Mouse (Mus musculus): ENCODE data around the gene Adgrb3. TPM values are rescaled to one million over a fixed set of nuclear protein-coding genes. Genes with fewer than 3 reads are reported as not detected.

Adgrb3 gene
- polyA plus RNA-seq, 1 experiment from 2014 or later = not detected

DNA sequence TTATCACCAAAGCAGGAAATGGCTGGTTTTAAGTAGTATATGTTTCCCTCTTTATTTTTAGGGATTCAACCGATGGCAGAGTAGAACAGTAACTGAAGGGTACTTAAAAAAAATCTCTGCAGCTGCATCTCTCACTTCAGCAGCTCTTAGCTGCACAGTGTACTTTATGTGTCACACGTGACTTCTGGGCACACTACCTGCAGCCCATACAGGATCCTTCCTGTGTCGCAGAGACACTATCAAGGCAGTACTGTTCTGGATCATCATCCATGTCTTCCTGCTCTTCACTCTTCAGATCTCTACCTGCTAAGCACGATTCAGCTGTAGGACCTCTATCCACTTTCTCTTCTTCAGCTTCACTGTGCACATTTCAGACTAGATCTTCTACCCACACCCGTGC is 230.6 kb downstream of the Adgrb3 start:
- ATAC-seq = no peak
- ChIA-PET CTCF (no interaction called here), POLR2A (no interaction called here)
- no peaks in the 10 kb centered on the region for H3K27me3 ChIP-seq
- in situ Hi-C loops (cut with MboI; ENCODE audit: low pct_unique_long_range_greater_than_20kb) = no loop called here
- no peak for TF ChIP-seq CTCF (IDR thresholded peaks at IDR 0.05)
- no peak for DNase-seq (ENCODE audit: low read depth, low spot score)

DNA sequence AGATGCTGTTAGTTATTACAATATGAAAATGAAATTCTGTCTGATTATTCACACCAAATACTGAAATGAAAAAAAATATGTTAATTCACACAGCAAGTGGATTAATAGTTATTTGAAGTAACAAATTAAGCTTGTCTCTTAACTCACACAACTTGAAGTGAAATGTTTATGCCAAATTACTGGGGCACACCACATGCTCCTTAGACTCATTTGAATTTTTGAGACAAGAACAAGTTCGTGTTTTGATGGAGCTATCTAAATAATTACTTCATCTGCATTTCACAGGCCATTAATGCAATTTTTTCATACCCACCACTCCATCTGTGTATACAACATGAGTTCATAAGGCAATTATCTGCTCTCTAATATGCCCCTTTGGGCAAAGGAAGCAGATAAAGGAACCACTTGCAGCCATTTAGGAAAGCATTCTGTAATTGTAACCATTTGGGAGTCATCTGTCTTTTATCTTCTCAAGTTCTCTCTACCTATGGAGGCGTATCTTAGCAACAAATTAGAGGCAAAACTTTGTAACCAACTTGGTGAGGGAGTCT is 240.9 kb downstream of the Adgrb3 start:
- POLR2A ChIA-PET = no interaction called here
- CTCF ChIA-PET = interaction anchor here (1.8 kb wide), 1 partner anchor 11 kb away, joined by 4 read pairs; no protein-coding TSS in a partner anchor
- in situ Hi-C loops (cut with MboI; ENCODE audit: low pct_unique_long_range_greater_than_20kb) = no loop called here
- no peak for DNase-seq (ENCODE audit: low read depth, low spot score)
- no peak for TF ChIP-seq CTCF (IDR thresholded peaks at IDR 0.05)
- ATAC-seq = no peak
- no peaks in the 10 kb centered on the region for H3K27me3 ChIP-seq

DNA sequence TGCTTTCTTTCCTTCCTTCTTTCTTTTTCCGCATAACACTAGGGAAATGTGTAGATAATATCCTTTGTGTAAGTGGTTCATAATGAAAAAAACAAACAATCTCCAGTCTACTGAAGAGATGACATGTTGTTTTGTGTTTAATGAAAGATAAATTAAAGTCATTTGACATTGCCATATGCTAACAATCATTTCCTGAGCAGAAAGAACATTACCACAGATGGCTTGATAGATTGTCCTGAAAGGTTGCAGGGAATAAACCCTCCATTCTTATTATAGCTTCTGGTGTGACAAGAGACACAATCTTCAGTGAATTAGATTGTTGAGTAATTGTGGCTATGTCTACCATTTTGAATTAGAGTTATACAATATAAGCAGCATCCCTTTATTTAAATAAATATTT is 247.8 kb downstream of the Adgrb3 start:
- no peak for ATAC-seq

DNA sequence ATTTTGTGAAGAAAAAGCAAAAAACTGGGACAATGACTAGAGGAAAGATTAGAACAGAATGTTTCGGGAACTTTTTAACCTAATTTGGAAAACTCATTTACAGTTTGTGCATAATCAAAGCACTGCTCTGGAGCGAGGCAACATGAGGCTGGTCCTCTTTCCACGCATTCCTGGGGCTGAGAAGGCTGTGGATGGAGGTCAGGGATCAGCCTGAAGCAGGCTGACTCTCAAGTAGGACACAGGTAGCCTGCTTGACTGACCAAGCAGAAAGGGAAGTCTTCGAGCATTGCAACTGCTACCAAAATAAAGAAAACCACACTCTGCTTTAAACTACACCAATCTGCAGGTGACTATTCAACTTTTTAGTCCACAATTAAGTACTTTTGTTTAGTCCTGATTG is 251.7 kb downstream of the Adgrb3 start:
- H3K27me3 ChIP-seq = no peaks in the 10 kb centered on the region
- TF ChIP-seq CTCF (IDR thresholded peaks at IDR 0.05) = no peak
- ATAC-seq (no peak), DNase-seq (ENCODE audit: low read depth, low spot score) (no peak)
- POLR2A ChIA-PET = no interaction called here
- CTCF ChIA-PET = no interaction called here
- in situ Hi-C loops (cut with MboI; ENCODE audit: low pct_unique_long_range_greater_than_20kb) = no loop called here

More for the DNA sequence above, 247.8 kb downstream of the Adgrb3 start:
- POLR2A ChIA-PET = no interaction called here
- CTCF ChIA-PET = no interaction called here
- H3K27me3 ChIP-seq = no peaks in the 10 kb centered on the region
- DNase-seq (ENCODE audit: low read depth, low spot score) = no peak
- no peak for TF ChIP-seq CTCF (IDR thresholded peaks at IDR 0.05)
- in situ Hi-C loops (cut with MboI; ENCODE audit: low pct_unique_long_range_greater_than_20kb) = no loop called here

DNA sequence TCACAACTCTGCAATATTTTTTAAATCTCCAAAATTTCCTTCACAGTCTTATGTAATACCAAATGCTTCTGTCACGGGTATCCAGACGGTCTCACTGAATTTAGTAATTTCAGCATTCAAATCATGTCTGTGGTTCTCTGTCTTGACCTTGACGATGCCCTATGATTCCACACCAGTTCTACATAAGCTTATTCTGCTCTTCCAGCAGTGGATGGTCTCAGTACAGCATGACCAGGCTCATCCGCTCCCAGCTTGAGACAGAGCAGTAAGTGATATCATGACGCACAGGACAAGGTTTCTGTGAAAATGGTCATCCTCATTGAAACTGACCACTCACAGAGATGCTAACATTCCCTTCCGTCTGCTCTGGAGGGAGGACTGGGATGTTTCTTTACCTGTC is 252.9 kb downstream of the Adgrb3 start:
- H3K27me3 ChIP-seq = no peaks in the 10 kb centered on the region
- no peak for TF ChIP-seq CTCF (IDR thresholded peaks at IDR 0.05)
- ATAC-seq = no peak
- in situ Hi-C loops (cut with MboI; ENCODE audit: low pct_unique_long_range_greater_than_20kb) = no loop called here
- POLR2A ChIA-PET = no interaction called here
- DNase-seq (ENCODE audit: low read depth, low spot score) = no peak
- CTCF ChIA-PET = interaction anchor here (1.2 kb wide), 1 partner anchor 12 kb away, joined by 4 read pairs; no protein-coding TSS in a partner anchor

DNA sequence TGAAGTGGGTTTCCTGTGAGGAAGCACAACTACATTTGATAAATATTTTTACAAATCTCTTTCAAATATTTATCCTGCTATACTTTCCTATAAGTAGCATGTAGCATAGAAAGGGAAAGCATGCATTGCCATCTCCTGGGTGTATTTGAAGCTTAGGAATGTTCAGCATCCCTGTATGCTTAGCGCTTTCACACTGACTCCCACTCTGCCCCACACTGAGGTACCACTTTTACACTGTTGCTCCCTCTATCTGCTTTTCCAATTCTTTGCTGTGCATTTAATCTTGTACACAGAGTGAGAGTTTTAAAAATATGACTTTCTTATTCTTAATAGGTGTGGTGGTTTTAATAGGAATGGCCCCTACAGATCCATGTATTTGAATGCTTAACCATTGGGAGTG is 261.4 kb downstream of the Adgrb3 start:
- ChIA-PET CTCF (no interaction called here), POLR2A (no interaction called here)
- ATAC-seq (no peak), DNase-seq (ENCODE audit: low read depth, low spot score) (no peak)
- H3K27me3 ChIP-seq = peaks cover 8% of the 10 kb centered on the region
- no peak for TF ChIP-seq CTCF (IDR thresholded peaks at IDR 0.05)
- in situ Hi-C loops (cut with MboI; ENCODE audit: low pct_unique_long_range_greater_than_20kb) = no loop called here

DNA sequence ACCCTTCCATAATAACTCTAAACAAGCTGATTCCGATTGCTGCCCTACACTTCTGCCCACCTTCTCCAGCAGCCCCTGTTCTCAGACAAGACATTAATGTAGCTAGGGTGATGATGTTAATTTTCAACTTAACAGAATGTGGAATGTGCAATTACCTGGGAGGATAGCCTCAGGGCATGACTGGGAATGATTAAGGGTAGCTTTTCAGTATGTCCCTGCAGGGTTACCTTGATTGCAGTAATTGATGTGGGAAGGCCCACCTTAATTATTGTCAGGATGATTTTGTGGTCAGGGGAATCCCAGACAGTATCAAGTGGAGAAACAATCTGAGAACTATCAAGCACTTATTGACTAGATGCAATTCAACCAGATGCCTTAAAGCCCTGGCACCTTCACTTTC is 283.4 kb downstream of the Adgrb3 start:
- in situ Hi-C loops (cut with MboI; ENCODE audit: low pct_unique_long_range_greater_than_20kb) = no loop called here

DNA sequence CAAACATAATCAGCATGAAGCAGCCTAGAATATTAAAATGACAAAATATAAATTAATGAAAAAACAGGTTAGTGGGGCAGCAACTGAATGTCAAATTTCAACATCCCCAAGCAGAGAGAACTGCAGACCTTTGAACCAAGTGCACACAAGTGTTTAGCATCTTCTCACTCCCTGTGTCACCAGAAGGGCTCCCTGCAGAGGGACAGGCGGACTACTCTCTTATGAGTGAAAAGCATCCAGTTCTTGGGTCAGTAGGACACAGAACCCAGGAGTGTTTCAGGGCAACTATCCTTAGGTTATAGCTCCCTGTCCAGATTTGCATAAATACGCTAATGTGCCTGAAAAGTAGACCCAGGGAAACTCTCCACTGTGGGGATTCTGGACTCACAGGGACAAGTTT is 285.6 kb downstream of the Adgrb3 start:
- CTCF ChIA-PET = no interaction called here
- in situ Hi-C loops (cut with MboI; ENCODE audit: low pct_unique_long_range_greater_than_20kb) = no loop called here
- ATAC-seq (no peak), DNase-seq (ENCODE audit: low read depth, low spot score) (no peak)
- peaks cover 11% of the 10 kb centered on the region for H3K27me3 ChIP-seq
- POLR2A ChIA-PET = no interaction called here
- TF ChIP-seq CTCF (IDR thresholded peaks at IDR 0.05) = no peak

More for the DNA sequence above, 283.4 kb downstream of the Adgrb3 start:
- ChIA-PET POLR2A (no interaction called here), CTCF (no interaction called here)
- peaks cover 11% of the 10 kb centered on the region for H3K27me3 ChIP-seq
- no peak for TF ChIP-seq CTCF (IDR thresholded peaks at IDR 0.05)
- no peak for DNase-seq (ENCODE audit: low read depth, low spot score)
- no peak for ATAC-seq

DNA sequence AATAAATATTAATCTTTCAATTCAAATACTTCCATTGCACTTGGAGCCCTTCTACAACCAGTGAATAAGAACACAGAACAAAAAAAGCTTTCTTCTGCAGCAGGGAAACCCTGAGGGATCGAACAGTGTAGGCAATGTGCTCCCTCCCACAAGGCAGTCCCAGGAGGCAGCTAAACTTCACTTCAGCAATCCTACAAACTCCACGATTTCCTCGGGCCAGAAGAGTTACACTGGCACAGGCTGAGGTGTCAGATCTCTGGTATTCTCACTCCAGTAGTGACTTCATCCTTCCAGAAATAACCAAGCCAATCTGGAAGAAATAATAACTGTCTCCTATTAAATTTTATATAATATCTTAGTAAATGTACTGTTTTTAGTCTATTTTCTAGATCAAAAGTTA is 286.6 kb downstream of the Adgrb3 start:
- POLR2A ChIA-PET = no interaction called here
- ATAC-seq (no peak), DNase-seq (ENCODE audit: low read depth, low spot score) (no peak)
- CTCF ChIA-PET = no interaction called here
- TF ChIP-seq CTCF (IDR thresholded peaks at IDR 0.05) = no peak
- in situ Hi-C loops (cut with MboI; ENCODE audit: low pct_unique_long_range_greater_than_20kb) = no loop called here
- H3K27me3 ChIP-seq = peaks cover 11% of the 10 kb centered on the region

DNA sequence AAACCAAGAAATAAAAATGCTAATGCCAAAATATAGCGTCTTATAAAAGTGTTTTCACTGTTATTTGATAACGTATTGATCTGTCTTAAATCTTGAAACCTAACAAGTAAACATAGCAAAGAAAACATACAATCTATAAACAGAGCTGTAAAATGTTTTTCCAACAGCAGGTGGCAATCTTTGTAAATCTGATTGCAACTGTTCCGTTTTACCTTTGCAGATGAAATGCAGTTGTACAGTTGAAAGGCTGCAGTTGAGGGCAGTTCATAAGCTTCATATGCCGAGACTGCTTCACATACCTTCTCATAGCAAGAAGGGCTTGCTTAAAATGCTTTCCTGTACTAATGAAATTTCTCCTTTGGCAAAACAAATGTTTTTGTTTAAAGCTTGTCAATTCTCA is 302.5 kb downstream of the Adgrb3 start:
- no peak for DNase-seq (ENCODE audit: low read depth, low spot score)
- CTCF ChIA-PET = interaction anchor here (1.2 kb wide), 1 partner anchor 17 kb away, joined by 4 read pairs; no protein-coding TSS in a partner anchor

DNA sequence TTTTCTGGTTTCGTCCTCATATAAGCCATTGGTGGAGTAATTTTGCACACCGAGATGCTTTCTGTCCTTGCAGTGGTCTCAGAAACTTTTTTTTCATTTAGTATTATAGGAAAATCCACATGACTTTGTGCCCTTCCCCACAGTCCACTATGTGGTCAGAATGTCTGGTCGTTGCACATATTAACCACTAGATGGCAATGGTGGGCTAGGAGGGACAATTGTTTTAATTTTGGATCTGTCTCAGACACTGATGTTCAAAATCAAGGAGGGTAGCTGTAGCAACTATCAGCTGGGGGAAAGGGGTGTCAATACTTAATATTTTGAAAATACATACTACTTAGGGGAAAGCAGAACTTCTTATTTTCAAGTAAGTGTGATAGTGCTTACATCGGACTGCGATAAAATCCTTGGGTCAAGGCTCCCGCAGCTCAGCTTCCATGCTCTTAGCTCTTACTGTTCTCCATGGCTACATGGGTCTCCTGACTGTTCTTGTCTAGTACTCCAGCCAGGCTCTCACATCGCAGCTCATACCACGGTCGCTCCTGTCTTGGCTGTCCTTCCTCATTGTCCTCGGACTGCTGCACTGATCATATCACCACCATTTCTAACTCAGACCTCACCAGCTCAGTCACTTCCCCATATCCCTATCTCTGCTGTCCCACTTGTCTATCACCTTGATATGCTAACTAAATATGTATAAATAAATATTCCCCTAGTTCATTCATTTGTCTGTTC is 319.0 kb downstream of the Adgrb3 start:
- DNase-seq (ENCODE audit: low read depth, low spot score) = no peak
- H3K27me3 ChIP-seq = no peaks in the 10 kb centered on the region
- ChIA-PET POLR2A (interaction anchor here (0.6 kb wide), 1 partner anchor 21 kb away, joined by 3 read pairs; no protein-coding TSS in a partner anchor), CTCF (interaction anchor here (0.6 to 1.1 kb wide), 2 partner anchors 16 to 106 kb away, joined by 3 to 4 read pairs; no protein-coding TSS in a partner anchor)
- TF ChIP-seq CTCF (IDR thresholded peaks at IDR 0.05) = peak; percentile 71
- in situ Hi-C loops (cut with MboI; ENCODE audit: low pct_unique_long_range_greater_than_20kb) = no loop called here
- ATAC-seq = no peak

More for the DNA sequence above, 302.5 kb downstream of the Adgrb3 start:
- no peak for ATAC-seq
- TF ChIP-seq CTCF (IDR thresholded peaks at IDR 0.05) = peak; percentile 20
- no peaks in the 10 kb centered on the region for H3K27me3 ChIP-seq
- in situ Hi-C loops (cut with MboI; ENCODE audit: low pct_unique_long_range_greater_than_20kb) = no loop called here
- POLR2A ChIA-PET = interaction anchor here (1.2 kb wide), 1 partner anchor 8 kb away, joined by 3 read pairs; no protein-coding TSS in a partner anchor

All from Patski (cell line).